9 mouse cellular contexts compared by ENCODE assay signal in genomic region chr13:59027436-59027835, GRCm38 (mm10).
"Had no signal": no experiment of that assay in that cellular context is flagged by ENCODE, and none has a peak within 500 bp of the region (broad histone marks: within the 10 kb centered on the region; RNA-seq: fewer than 3 reads in every experiment).

No protein-coding gene starts in this region.

- DNase-seq: lung, adult 18-20 months; lung, embryonic 14.5 days; lung, postnatal 10 days; lung, postnatal 4 days; midbrain, embryonic 14.5 days; right cerebral cortex, postnatal 14 days; thymus, adult 18-20 months; thymus, postnatal 14 days; thymus, postnatal 36 days had no signal
